Mouse (Mus musculus) erythroblast, embryonic 14.5 days (primary cell): ENCODE results near the gene Tex21.

Experiments used
- GATA1 ChIP-seq: IDR thresholded peaks from 2 replicates; pipeline ENCODE4 v1.6.1; 2012; ENCODE audit warnings: low read length, inconsistent platforms, mixed read lengths
- TAL1 ChIP-seq: IDR thresholded peaks from 3 replicates; pipeline ENCODE4 v1.6.1; 2012; ENCODE audit warnings: low read length, inconsistent platforms, mixed read lengths

DNA sequence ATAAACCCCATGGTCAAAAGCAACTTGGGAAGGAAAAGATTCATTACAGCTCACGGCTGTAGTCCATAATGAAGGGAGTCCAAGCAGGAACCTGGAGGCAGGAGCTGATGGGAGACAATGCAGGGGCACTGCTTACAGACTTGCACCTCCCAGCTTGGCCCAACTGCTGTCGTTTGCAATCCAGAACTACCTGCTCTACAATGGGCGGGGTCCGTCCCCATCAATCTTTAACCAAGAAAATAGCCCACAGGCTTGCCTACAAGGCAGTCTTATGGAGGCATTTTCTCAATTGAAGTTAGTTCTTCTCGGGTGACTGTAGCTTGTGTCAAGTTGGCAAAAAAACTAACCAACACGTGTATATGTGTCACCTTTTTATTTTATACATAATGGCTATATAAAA, 66.1 kb downstream of the Tex21 start:
- no peak for TF ChIP-seq GATA1
- TF ChIP-seq TAL1: no peak
